Mouse (Mus musculus): Measurements from ENCODE around the gene Pafah2. TPM values are rescaled to one million over a fixed set of nuclear protein-coding genes. Genes with fewer than 3 reads are reported as not detected.
A peak's percentile ranks its signal among the peaks of the same experiment; 100 is the strongest.
"Not testable (repeated sequence)": the region's sequence is repeated elsewhere in the genome, so short reads cannot be mapped to it uniquely, and the experiment has no call there.

The Pafah2 gene
- total RNA-seq, 2 experiments from 2014 or later, result 6.8 to 8.0 TPM

DNA sequence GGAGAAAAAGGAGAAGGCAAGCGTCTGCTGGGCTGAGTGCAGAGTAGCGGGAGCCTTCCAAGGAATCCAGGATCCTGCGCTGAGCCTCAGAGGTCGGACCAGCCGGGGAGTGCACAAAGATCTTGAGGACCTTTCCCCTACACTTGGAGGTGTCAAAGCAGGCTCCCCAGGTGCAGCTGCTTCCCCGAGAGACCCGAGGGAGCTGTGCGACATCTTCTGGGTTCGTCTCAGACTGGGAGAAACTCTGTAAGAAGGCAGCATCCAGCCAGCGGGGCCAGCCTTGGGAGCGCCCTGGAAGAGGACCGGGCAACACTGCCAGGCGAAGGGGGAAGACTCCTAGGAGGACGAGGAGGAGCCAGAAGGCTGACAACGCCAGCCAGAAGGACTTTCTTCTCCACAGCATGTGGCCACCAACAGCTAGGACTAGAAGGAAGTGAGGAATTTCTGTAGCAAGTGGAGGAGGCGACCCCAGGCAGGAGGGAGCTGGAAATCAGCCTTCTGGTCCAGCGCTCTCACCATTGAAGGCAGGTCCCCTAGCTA is 24.7 kb upstream of the Pafah2 start:
- DNase-seq, result peak; percentile 13 to 17
- intact Hi-C loops (cut with DNase I), result no loop called here

GRCm38 (mm10) chr4:134372294-134372747 is 23.8 kb upstream of the Pafah2 start:
- DNase-seq, result peak; percentile 73 to 75

DNA sequence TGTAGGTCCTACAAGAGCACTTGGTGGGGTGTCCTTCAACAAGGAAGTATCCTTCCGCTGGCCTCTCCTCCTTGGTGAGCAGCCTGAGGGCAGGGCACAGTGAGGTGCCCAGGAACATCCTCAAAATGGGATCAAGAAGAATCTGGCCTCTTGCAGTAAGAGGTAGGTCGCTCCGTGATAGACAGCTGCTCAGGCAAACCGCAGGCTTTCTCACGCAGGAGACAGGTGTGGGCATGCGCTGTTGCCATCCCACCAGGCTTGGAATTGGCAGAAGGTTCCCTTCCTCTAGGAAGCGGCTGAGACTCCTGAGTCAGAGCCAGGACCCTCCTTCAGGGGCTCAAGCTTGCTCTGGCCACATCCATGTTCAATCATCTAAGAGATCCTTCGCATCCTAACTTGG is 22.8 kb upstream of the Pafah2 start:
- no peak for DNase-seq
- intact Hi-C loops (cut with DNase I), result no loop called here

More at GRCm38 (mm10) chr4:134372294-134372747, 23.8 kb upstream of the Pafah2 start:
- intact Hi-C loops (cut with DNase I), result no loop called here

- no peak for DNase-seq
- intact Hi-C loops (cut with DNase I), result no loop called here
Observed at GRCm38 (mm10) chr4:134374306-134374705, 21.8 kb upstream of the Pafah2 start.

DNA sequence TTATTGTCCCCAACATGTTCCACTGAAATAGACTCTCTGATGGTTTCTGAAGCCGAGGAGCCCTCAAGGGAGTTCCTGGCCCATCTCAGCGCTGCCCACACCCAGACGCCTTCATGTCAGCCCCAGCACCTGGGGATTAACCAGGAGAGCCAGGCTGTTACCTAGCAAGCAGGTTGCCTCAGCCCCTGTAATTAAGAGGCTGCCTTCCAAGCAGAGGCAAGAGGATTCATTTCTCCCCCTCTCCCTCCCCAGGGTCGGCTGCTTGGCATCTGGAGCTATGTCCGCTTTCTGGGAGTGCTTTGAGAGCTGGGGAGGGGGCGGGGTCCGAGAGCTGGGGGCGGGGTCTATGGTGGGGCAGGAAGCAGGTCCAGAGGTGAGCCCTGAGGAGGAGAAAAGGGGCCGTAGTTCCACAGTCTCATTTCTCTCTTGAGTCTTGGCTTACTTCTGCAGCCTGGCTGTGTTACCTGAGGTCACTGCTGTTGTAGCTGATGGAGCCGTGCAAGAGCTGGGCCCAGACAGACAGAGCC is 18.0 kb upstream of the Pafah2 start:
- intact Hi-C loops (cut with DNase I), result no loop called here

DNA sequence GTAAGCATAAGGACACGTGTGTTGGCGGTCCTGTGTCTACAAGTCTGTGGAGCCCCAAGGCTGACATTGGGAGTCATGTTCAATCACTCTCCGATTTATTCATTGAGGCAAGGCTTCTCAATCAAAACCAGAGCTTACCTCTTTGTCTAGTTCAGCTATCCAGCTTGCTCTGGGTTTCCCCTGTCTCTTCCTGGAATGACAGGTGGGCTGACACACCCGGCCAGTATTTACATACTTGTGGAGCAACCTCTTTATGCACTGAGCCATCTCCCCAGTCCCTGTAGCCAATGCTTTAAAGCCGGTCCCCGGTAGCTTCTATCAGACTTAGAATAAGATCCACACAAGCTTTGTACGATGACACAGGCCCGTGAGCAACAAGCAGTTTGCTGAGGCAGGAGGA is 16.6 kb upstream of the Pafah2 start:
- intact Hi-C loops (cut with DNase I), result no loop called here
- no peak for DNase-seq

More for the DNA sequence above, 18.0 kb upstream of the Pafah2 start:
- no peak for DNase-seq

DNA sequence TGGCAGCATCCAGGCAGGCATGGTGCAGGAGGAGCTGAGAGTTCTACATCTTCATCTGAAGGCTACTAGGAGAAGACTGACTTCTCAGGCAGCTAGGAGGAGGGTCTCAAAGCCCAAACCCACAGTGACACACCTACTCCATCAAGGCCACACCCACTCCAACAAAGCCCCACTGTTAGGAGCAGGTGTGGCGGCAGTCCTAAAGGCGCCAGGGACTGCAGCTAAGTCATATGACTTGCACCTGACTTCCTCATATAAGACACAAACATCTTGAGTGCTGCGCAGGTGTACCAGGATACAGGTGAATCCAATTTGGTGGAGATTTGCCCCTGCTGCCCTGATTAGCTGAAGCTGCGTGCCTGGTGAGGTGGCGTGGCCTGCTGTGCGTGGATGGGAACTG is 12.4 kb upstream of the Pafah2 start, which contains the start of gene Extl1:
Gene Extl1 (minus strand): TSS at position 101 of the 400 bp plus-strand sequence.
- DNase-seq; intact Hi-C loops (cut with DNase I): not testable (repeated sequence)

- no peak for DNase-seq
- intact Hi-C loops (cut with DNase I), result no loop called here
Observed at GRCm38 (mm10) chr4:134387268-134387667, 8.9 kb upstream of the Pafah2 start.

GRCm38 (mm10) chr4:134388397-134388796 is 7.7 kb upstream of the Pafah2 start:
- intact Hi-C loops (cut with DNase I), result loop anchor here (2.0 kb wide), 1 partner anchor 126 kb away; no protein-coding TSS in a partner anchor
- peak; percentile 70 to 76 for DNase-seq

DNA sequence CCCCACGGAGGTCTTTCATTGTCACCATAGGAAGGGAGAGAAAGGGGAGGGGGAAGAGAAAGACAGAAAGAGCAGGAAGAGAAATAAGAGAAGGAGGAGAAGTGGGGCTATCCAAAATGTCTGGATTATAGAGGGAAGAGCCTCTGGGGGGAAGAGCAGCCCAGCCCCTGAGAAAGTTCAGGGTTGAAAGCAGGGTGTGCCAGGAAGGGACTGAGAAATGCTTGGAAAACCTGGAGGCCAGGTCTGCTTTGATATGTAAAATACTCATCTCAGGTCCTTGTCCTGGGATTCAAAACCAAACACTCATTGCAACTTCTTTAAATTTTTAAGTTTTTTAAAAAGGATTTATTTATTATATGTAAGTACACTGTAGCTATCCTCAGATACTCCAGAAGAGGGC is 4.5 kb upstream of the Pafah2 start:
- intact Hi-C loops (cut with DNase I), result loop anchor here (5.0 kb wide), 1 partner anchor 204 kb away; the partner anchor contains the start of gene Cep85
- DNase-seq, result no peak

- no peak for DNase-seq
Observed at GRCm38 (mm10) chr4:134392595-134392994, 3.5 kb upstream of the Pafah2 start.

GRCm38 (mm10) chr4:134393026-134393425 is 3.1 kb upstream of the Pafah2 start:
- no peak for DNase-seq
- intact Hi-C loops (cut with DNase I), result loop anchor here (5.0 kb wide), 1 partner anchor 206 kb away; the partner anchor contains the start of gene Cep85

More at GRCm38 (mm10) chr4:134392595-134392994, 3.5 kb upstream of the Pafah2 start:
- intact Hi-C loops (cut with DNase I), result loop anchor here (5.0 kb wide), 1 partner anchor 205 kb away; the partner anchor contains the start of gene Cep85

DNA sequence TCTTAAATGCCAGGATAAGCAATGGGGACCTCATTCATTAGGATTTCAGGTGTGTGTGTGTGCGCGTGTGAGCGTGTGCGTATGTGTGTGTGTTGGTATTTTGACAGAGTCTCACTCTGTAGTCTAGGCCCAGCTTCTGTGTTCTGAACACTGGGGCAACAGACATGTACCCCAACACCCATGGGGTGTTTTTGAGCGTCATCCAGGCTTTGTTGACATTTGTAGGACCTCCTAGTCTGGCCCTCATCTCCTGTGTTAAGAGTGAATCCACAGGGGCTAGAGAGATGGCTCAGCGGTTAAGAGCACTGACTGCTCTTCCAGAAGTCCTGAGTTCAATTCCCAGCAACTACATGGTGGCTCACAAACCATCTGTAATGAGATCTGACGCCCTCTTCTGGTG is 978 bp upstream of the Pafah2 start:
- intact Hi-C loops (cut with DNase I), result no loop called here

GRCm38 (mm10) chr4:134397121-134397520 is 1.0 kb downstream of the Pafah2 start:
- peak; percentile 69 to 74 for DNase-seq
- intact Hi-C loops (cut with DNase I), result no loop called here

More for the DNA sequence above, 978 bp upstream of the Pafah2 start:
- no peak for DNase-seq

GRCm38 (mm10) chr4:134397732-134398131 is 1.6 kb downstream of the Pafah2 start:
- intact Hi-C loops (cut with DNase I), result no loop called here
- DNase-seq, result no peak

DNA sequence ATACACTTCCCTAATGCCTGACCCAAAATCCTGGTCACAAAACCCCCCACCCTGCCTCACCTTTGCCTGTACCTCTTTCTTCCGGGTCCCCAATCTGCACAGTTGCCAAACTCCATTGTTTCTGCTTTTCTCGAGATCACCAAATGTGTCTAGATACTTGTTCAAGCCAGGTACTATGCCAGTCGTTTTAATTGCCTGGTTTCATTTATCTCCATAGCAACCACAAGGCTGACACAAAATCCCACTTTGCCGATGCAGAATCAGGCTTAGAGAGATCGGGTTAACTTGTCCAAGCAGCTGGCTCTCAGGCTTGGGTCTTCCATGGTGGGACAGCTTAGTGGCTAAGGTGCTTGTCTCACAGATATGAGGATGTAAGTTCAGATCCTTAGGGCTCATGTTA is 4.1 kb downstream of the Pafah2 start:
- no peak for DNase-seq
- intact Hi-C loops (cut with DNase I), result no loop called here

DNA sequence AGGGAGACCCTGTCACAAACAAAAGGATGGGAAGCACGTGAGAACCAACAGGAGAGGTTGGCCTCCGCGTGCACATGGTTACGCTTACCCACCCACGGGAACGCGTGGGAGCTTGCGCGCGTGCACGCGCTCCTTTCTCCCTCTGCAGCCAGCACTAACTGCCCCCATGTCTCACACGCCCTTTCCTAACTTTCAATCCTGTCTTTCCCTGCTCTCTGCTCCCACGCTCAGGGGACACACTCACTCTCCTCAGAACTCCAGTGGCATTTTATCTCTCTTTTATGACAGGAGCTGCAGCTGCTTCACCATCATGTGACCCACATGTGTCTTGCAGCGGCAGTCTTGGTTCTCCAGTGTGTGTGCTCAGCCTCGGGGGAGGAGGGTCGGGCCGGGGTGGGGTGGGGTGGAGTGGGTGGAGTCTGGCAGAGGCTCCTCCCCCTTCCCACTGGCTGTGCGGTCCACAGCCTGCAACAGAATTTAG is 5.1 kb downstream of the Pafah2 start:
- intact Hi-C loops (cut with DNase I), result no loop called here
- peak; percentile 61 to 62 for DNase-seq

DNA sequence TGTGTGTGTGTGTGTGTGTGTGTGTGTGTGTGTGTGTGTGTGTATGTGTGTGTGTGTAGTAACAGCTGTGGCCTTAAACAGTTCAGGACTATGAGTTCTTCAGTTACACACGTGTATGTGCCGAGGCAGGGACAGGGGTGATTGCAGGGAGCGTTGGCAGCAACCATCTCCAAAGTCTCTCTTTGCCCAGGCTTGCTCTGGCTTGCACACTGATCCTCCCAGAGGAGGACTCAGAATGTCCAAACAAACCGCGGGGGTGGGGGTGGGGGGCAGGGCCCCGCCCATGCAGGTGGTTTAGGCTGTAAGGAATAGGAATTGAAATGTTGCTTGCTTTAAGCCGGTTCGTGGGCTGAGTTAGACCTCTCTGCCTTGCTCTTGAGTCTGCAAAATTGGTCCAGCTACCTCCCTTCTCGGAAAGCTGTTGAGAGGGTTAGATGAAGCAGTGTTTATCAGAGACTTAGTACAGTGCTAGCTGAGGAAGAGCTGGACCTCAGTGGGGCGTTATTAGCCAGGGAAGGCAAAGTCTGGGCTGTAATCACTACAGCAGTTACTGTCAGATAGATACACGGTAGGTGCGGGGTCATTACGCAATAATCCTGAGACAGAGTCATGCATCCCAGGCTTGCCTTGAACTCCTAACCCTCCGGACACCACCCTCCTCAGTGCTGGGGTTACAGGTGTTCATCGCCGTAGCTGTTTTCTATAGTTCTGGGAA is 5.9 kb downstream of the Pafah2 start:
- no peak for DNase-seq

GRCm38 (mm10) chr4:134402571-134403262 is 6.6 kb downstream of the Pafah2 start:
- DNase-seq, result peak; percentile 56 to 57
- intact Hi-C loops (cut with DNase I), result no loop called here

More for the DNA sequence above, 5.9 kb downstream of the Pafah2 start:
- intact Hi-C loops (cut with DNase I), result no loop called here

DNA sequence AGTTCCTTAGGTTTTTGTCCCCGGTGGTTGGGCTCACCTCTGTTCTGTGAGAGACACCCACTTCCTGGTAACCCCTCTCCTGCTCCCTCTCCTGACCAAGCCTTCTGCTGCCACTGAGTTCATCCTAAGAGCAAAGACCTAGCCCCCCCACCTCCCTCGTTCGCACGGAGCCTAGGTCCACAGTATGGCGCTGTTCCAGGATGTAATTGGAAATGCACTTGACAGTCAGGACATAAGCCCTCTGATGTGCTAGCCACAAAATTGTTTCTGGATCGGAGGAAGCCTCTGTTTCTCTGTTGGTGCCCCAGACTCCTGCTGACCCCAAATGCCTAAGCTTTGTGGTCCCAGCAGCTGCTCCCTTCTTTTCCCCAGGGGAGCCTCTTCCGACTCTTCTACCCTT is 7.6 kb downstream of the Pafah2 start:
- intact Hi-C loops (cut with DNase I), result no loop called here
- DNase-seq, result no peak

DNA sequence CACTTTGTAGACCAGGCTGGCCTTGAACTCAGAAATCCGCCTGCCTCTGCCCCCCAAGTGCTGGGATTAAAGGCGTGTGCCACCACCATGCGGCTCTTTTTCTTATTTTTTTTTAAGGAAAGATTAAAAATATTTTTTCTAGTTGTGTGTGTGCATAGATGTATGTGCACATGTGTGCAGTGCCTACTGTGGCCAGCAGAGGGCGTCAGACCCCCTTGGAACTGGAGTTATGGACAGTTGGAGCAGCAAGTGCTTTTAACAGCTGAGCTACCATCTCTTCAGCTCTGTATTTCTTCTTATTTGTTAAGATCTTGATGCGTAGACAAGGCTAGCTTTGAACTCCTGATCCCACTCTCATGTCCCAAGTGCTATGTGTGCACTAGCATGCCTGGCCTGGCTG is 13.2 kb downstream of the Pafah2 start:
- intact Hi-C loops (cut with DNase I), result no loop called here
- no peak for DNase-seq
